Mouse (Mus musculus) olfactory bulb, adult 2 months (tissue): ENCODE measurements around the gene Pole.

Experiments used
- CTCF ChIP-seq: fragments of 200-500 bp; IDR thresholded peaks from 2 replicates; pipeline ENCODE4 v1.5.1; 2012; ENCODE audit warnings: low read depth, mild to moderate bottlenecking, low read length, moderate library complexity; ENCODE audit not compliant: insufficient read depth
- POLR2A ChIP-seq: fragments of 200-500 bp; IDR thresholded peaks from 2 replicates; pipeline ENCODE4 v1.6.1; 2012; ENCODE audit warnings: mild to moderate bottlenecking, low read depth, low read length, moderate library complexity; ENCODE audit not compliant: insufficient read depth

DNA sequence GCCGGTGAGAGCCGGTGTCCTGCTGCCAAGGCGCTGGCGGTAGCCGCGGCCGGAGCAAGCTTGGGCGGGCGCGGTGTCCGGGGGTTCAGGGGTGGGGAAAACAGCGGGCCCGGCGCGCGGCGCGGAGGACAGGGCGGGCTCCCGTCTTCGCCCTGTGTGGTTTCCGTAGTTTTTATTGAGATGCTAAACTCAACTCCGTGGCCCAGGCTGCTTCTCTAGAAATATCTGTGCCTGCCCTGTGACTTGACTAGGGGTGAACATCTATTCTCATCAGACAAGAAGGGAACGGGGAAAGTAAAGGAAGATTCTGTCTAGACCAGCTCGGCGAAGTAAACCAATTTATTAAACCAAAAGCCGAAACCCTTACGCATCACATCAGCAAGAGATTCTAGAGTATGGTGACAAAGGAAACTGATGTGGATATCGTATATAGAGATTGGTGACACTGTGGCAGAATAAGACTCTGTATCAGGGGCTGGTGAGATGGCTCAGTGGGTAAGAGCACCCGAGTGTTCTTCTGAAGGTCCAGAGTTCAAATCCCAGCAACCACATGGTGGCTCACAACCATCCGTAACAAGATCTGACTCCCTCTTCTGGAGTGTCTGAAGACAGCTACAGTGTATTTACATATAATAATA, 459 bp downstream of the Pole start:
- TF ChIP-seq CTCF (no peak), POLR2A (no peak)
